Mouse (Mus musculus): ENCODE measurements around the gene Ccin. TPM values are rescaled to one million over a fixed set of nuclear protein-coding genes. Genes with fewer than 3 reads are reported as not detected.

The Ccin gene
- total RNA-seq (2018; cell fraction: chromatin; rRNA removed) = not detected
- total RNA-seq (2018; cell fraction: cytosol; rRNA removed) = not detected
- total RNA-seq (2018; cell fraction: nucleus; rRNA removed) = under 1 TPM in 1 of 26 experiments, not detected in 25; 0.29 TPM
- polyA plus RNA-seq (2018) = not detected in 3 replicates

DNA sequence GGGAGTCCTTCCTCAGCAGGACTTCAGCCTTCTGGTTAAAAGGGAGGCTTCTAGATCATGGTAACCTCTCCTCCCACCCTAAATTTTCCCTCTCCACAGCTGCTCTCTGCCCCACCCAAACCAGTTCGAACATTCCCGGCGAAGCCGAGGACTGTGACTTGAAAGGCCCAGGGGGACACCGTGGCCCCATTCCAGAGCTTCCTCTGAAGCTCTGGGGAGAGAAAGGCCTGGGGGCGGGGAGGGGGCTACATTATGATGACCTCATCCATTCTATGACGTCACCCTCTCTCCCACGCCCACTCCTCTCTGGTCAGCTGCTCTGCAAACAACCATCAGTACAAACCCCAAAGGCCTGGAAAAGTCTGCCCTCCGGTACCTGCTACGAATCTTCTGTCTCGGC lies at the start of gene Ccin:
Ccin (plus strand) TSS at position 303 of the 400 bp plus-strand sequence.
- H3K36me3 ChIP-seq (ENCODE audit: inconsistent target) = no peaks in the 10 kb centered on the region
- H3K27ac ChIP-seq = no peak within 1 kb of the TSS
- WGBS (ENCODE audit: missing documents) = 87% methylated on average over 11 of the region's 11 CpGs
- no peaks in the 10 kb centered on the region for H3K79me2 ChIP-seq (ENCODE audit: inconsistent target)
- no peak within 1 kb of the TSS for H3K4me3 ChIP-seq (ENCODE audit: inconsistent target)

DNA sequence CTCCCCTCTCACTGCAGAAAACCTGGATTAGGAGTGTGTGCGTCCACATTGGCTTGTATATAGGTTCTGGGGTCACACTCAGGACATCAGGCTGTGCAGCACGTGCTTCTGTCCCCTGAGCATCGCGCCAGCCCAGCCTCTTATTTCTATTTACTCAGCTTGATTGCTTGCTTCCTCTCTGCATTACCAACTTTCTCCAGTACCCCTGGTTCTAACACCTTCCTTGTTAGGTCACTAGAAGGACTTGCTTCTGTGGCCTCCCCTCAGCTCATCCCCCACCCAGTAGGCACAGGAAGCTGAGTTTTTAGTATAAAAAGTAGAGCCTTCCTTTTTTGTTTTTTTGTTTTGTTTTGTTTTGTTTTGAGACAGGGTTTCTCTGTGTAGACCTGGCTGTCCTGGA lies 47.1 kb upstream of the Ccin start:
- 89% methylated on average over 4 of the region's 4 CpGs for WGBS (ENCODE audit: missing documents)
- H3K79me2 ChIP-seq (ENCODE audit: inconsistent target) = no peaks in the 10 kb centered on the region
- H3K36me3 ChIP-seq (ENCODE audit: inconsistent target) = no peaks in the 10 kb centered on the region
- H3K27ac ChIP-seq = no peak overlapping the region
- no peak overlapping the region for H3K4me3 ChIP-seq (ENCODE audit: inconsistent target)

DNA sequence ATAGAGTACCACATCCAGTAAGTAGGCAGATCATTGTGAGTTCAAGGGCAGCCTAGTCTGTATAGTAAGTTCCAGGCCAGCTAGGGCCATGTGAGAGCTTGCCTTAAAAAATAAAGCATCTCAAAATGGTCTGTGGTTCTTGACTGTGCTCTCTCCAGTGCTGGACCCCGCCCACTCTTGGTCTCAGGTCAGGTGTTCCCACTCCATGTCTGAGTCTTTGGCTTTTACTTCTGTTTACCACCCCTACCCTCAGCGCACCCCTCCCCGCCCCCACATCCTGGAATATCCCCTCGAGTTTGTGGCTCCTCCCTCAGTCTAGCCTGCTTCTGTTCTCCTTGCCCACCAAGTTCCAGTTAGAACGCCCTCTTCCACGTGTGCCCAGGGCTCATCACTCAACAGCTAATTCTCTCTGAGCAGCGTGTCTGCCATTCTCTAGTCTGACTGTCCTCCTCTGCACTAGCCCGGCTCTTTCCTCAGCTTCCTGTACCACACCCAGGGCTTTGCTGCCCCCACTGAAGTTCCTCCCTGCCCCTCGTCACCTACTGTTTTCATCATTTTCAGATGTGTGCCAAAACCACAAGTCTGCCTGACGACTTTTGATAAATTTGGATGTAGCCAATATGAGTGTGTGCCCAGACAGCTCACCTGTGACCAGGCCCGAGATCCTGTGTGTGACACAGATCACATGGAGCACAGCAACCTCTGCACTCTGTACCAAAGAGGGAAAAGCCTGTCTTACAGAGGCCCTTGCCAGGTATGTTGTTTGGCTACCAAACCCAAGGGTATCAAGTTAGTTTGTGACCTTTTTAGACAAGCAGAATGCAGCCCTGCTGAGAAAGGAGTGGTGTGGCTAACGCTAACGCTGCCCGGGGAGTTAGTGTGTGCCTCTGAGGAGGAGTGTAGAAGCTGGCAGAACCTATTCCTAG lies 46.3 kb upstream of the Ccin start:
- H3K36me3 ChIP-seq (ENCODE audit: inconsistent target) = no peaks in the 10 kb centered on the region
- no peaks in the 10 kb centered on the region for H3K79me2 ChIP-seq (ENCODE audit: inconsistent target)
- no peak overlapping the region for H3K27ac ChIP-seq
- no peak overlapping the region for H3K4me3 ChIP-seq (ENCODE audit: inconsistent target)
- 24% methylated on average over 12 of the region's 14 CpGs for WGBS (ENCODE audit: missing documents)

- H3K27ac ChIP-seq = no peak overlapping the region
- H3K4me3 ChIP-seq (ENCODE audit: inconsistent target) = no peak overlapping the region
- WGBS (ENCODE audit: missing documents) = 86% methylated on average over 5 of the region's 5 CpGs
- H3K36me3 ChIP-seq (ENCODE audit: inconsistent target) = no peaks in the 10 kb centered on the region
- H3K79me2 ChIP-seq (ENCODE audit: inconsistent target) = no peaks in the 10 kb centered on the region
These were observed 42.0 kb upstream of the Ccin start for GRCm38 (mm10) chr4:43941315-43941714.

DNA sequence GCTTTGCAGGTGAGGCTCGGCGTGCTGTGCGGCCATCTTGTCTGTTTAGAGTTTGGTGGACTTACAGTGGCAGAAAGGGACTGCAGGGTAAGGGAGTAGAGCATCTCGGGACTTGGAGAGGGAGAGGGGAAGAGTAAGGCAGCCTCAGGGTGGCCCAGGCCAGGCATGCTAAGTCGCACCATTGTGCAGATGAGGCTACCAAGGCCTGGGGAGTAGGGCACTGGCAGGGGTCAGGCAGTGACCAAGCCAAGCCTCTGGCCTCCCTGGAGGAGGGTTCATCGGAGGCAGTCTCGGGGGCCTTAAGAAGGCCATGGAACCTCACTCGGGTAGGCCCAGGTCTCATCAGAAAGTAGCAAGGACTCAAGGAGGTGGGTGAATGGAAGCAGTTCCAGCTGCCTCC lies 40.9 kb upstream of the Ccin start:
- no peak overlapping the region for H3K4me3 ChIP-seq (ENCODE audit: inconsistent target)
- 94% methylated on average over 8 of the region's 8 CpGs for WGBS (ENCODE audit: missing documents)
- H3K79me2 ChIP-seq (ENCODE audit: inconsistent target) = no peaks in the 10 kb centered on the region
- no peak overlapping the region for H3K27ac ChIP-seq
- H3K36me3 ChIP-seq (ENCODE audit: inconsistent target) = no peaks in the 10 kb centered on the region

DNA sequence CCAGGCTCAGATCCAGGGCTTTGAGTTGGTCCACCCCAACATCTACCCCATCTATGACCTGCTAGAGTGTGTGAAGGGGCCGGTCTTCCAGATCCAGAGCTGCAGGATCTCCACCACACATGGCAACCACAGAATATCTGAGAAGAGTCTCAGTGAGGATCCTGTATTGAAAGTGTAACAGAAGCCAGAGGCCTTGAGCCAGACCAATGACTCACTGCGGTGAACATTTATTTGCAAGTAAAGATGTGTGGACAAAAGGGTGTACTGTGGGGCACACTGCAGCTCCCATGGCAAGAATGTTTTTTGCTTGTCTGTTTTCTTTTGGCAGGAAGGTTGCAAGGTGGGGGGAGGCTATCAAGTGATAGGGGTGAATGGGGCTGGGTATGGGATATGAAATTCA lies 35.7 kb upstream of the Ccin start:
- Histone ChIP-seq H3K4me3 (ENCODE audit: inconsistent target) (no peak overlapping the region), H3K27ac (no peak overlapping the region), H3K36me3 (ENCODE audit: inconsistent target) (no peaks in the 10 kb centered on the region), H3K79me2 (ENCODE audit: inconsistent target) (no peaks in the 10 kb centered on the region)
- 92% methylated on average over 2 of the region's 2 CpGs for WGBS (ENCODE audit: missing documents)

- peaks cover 7% of the 10 kb centered on the region; the same call in 1 of the 2 replicates for H3K79me2 ChIP-seq (ENCODE audit: inconsistent target)
- no peak within 1 kb of the TSS for H3K27ac ChIP-seq
- no peaks in the 10 kb centered on the region for H3K36me3 ChIP-seq (ENCODE audit: inconsistent target)
- under 1% methylated on average over 37 of the region's 45 CpGs for WGBS (ENCODE audit: missing documents)
- peak within 1 kb of the TSS; percentile 56 for H3K4me3 ChIP-seq (ENCODE audit: inconsistent target)
These were observed 25.9 kb upstream of the Ccin start, which contains the start of gene Glipr2 for GRCm38 (mm10) chr4:43957292-43957845. TSS of gene Glipr2 (plus strand) at chr4:43957401.

DNA sequence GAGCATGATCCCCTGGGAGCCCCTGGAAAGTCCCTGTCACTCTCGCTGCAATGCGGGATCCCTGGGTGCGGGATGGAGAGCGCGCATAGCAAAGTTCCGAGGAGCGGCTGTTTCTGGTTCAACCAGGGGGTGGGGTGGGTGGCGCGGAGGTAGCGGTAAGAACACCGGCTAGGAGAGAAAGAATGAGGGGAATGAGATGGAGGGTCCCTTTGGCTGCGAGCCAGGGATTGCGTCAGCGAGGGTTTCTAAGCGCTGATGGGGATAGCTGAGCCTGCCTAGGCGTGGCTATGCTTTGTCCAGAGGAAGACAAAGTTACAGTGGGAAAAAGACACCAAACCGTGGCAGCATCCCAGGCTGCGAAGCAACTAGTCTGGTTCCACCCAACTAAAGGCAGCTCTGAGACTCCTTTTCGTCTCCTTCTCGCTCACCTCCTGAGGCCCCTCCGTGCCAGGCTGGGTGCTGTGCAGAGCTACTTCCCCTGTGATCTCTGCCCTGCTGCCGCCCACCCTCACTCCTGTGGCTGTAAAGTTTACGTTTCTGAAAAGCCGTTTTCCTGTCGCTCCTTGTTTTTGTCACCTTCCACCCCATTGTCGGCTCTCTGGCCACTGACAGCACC lies 25.3 kb upstream of the Ccin start:
- Histone ChIP-seq H3K4me3 (ENCODE audit: inconsistent target) (peak overlapping the region; percentile 56), H3K36me3 (ENCODE audit: inconsistent target) (no peaks in the 10 kb centered on the region), H3K79me2 (ENCODE audit: inconsistent target) (peaks cover 7% of the 10 kb centered on the region; the same call in 1 of the 2 replicates), H3K27ac (no peak overlapping the region)
- 1% methylated on average over 26 of the region's 26 CpGs for WGBS (ENCODE audit: missing documents)

- H3K36me3 ChIP-seq (ENCODE audit: inconsistent target) = no peaks in the 10 kb centered on the region
- peak overlapping the region; percentile 68 for H3K27ac ChIP-seq
- WGBS (ENCODE audit: missing documents) = 9% methylated on average over 9 of the region's 9 CpGs
- peaks cover 7% of the 10 kb centered on the region; the same call in 1 of the 2 replicates for H3K79me2 ChIP-seq (ENCODE audit: inconsistent target)
- peak overlapping the region; percentile 10; the same call in 1 of the 2 replicates for H3K4me3 ChIP-seq (ENCODE audit: inconsistent target)
These were observed 23.6 kb upstream of the Ccin start for GRCm38 (mm10) chr4:43959523-43960179.

GRCm38 (mm10) chr4:43960207-43960606 lies 23.1 kb upstream of the Ccin start:
- Histone ChIP-seq H3K4me3 (ENCODE audit: inconsistent target) (peak overlapping the region; percentile 10; the same call in 1 of the 2 replicates), H3K79me2 (ENCODE audit: inconsistent target) (peaks cover 7% of the 10 kb centered on the region; the same call in 1 of the 2 replicates), H3K36me3 (ENCODE audit: inconsistent target) (no peaks in the 10 kb centered on the region), H3K27ac (peak overlapping the region; percentile 68)
- 4% methylated on average over 6 of the region's 6 CpGs for WGBS (ENCODE audit: missing documents)

DNA sequence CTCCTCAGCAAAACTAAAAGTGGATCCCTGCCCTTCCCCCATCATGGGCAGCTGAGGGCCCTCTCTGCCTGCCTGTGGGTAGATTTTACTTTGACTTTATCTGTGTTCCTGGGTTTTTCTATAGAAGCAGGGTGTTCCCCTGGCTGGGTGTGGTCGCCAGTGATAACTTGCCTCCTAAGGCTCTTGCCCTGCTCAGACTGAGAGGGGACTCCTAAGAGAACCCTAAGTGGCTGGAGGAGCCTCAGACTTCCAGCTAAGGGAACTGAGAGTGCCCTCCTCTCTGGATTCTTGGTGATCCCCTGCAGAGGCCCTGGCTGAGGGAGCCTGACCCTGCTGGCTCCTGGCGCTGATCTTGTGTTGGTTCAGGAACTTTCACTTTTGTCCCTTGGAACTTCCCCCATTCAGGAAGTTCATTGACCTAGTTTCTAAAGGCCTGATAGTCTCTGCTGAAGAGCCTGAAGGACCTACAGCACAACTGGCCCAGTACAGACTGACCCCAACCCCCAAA lies 18.9 kb upstream of the Ccin start:
- H3K79me2 ChIP-seq (ENCODE audit: inconsistent target) = peaks cover 7% of the 10 kb centered on the region; the same call in 1 of the 2 replicates
- H3K4me3 ChIP-seq (ENCODE audit: inconsistent target) = no peak overlapping the region
- peak overlapping the region; percentile 72 for H3K27ac ChIP-seq
- H3K36me3 ChIP-seq (ENCODE audit: inconsistent target) = no peaks in the 10 kb centered on the region
- WGBS (ENCODE audit: missing documents) = 18% methylated on average over 2 of the region's 2 CpGs

DNA sequence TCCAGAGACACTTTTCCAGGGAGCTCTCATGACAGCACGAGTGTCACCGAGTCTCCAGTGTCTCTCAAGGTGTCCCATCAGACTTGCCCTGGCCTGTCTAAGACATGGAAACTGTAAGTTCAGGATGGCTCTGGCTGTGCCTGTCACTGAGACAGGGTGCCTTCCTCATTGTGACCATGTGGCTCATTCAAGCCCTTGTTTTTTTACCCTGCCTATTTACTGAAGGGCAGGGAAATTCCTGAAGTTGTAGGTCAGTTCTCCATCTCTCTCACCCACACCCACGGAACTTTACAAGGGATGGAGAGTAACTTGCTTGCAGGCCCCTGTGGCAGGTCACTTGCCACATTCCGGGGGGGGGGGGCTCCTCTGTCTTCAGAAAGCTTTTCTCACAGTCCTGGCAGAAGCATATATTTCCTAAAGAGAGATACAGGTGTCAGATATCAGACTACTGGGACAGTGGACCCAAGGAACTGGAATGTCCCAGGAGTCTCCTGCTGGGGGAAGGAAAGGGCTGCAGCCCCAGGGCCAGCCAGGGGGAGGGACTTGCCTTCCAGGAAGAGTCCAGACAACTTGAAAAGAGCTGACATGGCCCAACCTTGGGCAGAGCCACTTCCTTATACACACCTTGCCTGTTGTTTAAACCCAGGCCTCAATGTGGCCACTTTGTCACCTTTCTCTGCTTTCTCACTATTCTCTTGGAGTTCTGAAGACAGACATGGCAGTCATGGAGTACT lies 18.2 kb upstream of the Ccin start:
- Histone ChIP-seq H3K4me3 (ENCODE audit: inconsistent target) (no peak overlapping the region), H3K36me3 (ENCODE audit: inconsistent target) (no peaks in the 10 kb centered on the region), H3K27ac (peak overlapping the region; percentile 72), H3K79me2 (ENCODE audit: inconsistent target) (peaks cover 7% of the 10 kb centered on the region; the same call in 1 of the 2 replicates)
- WGBS (ENCODE audit: missing documents) = 76% methylated on average over 4 of the region's 4 CpGs

GRCm38 (mm10) chr4:43965856-43966535 lies 17.3 kb upstream of the Ccin start:
- peaks cover 7% of the 10 kb centered on the region; the same call in 1 of the 2 replicates for H3K79me2 ChIP-seq (ENCODE audit: inconsistent target)
- H3K27ac ChIP-seq = peak overlapping the region; percentile 72; the same call in 1 of the 2 replicates
- no peaks in the 10 kb centered on the region for H3K36me3 ChIP-seq (ENCODE audit: inconsistent target)
- H3K4me3 ChIP-seq (ENCODE audit: inconsistent target) = no peak overlapping the region
- 52% methylated on average over 7 of the region's 7 CpGs for WGBS (ENCODE audit: missing documents)

Measured in macrophage (primary cell).